Mouse (Mus musculus): ENCODE measurements around the gene Pdzk1ip1.

Gene Pdzk1ip1

DNA sequence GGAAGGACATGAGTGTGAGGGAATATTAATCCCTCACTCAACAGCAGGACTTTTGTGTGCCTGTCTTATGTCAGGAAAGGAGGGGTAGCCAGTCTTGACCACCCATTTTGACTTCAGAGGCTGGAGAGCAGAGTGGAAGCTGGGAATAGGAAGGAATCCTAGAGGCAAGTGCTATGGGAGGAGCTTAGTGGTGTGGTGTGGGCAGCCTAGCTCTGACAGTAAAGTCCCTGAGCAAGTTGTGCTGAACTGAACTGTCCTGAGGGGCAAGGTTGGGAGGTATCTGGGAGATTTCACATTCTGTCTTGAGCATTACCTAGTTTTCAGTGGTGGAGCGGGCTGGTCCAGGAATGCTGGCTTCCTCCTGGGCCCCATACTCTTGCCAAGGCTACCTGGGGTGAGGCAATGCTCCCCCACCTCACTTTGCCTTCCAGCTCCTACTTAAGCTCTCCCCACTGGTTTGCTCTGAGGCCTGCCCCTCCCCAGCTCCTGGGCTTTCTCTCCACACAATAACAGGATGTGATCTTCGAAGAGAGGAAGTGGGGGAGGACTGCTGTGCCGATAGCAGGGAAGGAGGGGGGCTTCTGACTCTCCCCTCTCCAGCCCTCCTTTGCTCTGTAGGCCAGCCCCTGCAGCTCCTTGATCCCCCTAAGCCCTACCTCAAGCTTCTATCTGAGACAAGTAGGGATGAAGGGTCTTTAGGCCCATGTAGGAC is 13.1 kb upstream of the Pdzk1ip1 start:
- peak; percentile 50 for DNase-seq (ENCODE audit: low read depth, low spot score)

DNA sequence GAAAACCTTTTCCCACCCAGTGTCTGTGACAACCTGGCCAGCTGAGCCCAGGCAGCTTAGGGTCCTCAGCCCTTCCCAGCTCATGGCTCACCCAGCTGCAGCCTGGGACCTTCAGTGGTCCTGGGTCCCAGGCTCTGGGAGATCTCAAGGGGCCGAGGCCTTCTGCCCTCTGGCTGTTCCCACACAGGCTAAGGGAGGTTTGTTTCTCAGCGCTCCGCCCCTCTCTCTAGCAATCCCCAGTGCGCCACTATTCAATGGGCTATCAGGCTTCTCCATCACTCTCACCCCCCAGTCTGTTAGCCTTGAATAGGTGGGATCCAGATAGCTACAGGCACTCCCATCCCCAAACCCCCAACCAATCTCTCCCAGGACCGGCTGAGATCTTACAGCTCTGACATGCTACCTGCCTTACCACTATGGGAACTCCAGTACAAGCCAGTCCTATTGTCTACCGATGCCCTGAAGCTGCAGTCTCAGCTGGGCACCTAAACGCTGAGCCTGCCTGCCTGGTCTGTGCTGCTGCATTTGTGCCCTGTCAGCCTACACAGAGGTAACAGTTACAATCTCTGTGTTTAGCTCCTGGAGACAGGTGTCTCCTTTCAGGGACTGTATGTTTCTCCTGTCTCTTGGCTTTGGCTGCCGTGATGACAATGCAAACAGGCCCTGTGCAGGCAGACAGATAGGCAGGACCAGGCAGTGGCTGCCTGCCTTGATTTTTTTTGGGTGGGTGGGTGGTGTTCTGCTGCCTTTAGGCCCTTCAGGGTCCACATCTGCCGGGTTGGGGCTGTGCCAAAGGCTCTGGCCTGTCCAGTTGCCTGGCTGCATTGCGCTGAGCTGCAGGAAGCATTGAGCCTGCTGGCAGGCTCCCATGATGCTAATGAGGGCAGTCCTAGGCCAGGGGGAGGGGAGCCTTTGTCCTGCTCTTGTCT is 9.4 kb upstream of the Pdzk1ip1 start:
- no peak for DNase-seq (ENCODE audit: low read depth, low spot score)

- no peak for DNase-seq (ENCODE audit: low read depth, low spot score)
These were observed 8.6 kb upstream of the Pdzk1ip1 start for GRCm38 (mm10) chr4:115079821-115080349.

GRCm38 (mm10) chr4:115083031-115083430 is 5.5 kb upstream of the Pdzk1ip1 start:
- no peak for DNase-seq (ENCODE audit: low read depth, low spot score)

DNA sequence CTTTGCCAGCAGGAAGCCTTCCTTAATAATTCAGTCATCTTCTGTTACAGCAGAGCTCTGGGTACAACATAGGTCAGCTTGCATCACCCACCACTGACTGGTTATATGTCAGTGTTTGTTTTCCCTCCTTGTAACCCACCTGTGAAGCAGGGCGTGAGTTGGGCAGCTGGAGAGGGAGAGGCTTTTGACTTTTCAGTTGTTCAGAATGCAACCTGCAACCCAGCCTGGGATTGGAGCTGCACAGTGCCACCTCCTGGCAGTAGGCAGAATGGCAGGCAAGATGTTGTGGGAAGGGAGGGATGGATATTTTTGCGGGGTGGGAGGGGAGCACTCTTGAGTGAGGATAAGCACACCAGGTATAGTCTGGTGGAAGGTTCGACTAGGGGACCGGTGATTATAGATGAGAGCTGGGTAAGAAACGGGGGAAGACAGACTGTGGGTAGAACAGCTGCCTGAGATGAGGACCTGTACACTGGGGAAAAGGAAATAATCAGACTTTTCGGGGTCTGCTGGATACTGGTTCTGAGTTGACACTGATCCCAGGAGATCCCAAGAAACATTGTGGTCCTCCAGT is 2.9 kb upstream of the Pdzk1ip1 start:
- peak; percentile 53 for DNase-seq (ENCODE audit: low read depth, low spot score)

- no peak for DNase-seq (ENCODE audit: low read depth, low spot score)
These were observed 2.3 kb upstream of the Pdzk1ip1 start for GRCm38 (mm10) chr4:115086257-115086656.

GRCm38 (mm10) chr4:115086763-115087415 is 1.6 kb upstream of the Pdzk1ip1 start:
- DNase-seq (ENCODE audit: low read depth, low spot score): no peak

DNA sequence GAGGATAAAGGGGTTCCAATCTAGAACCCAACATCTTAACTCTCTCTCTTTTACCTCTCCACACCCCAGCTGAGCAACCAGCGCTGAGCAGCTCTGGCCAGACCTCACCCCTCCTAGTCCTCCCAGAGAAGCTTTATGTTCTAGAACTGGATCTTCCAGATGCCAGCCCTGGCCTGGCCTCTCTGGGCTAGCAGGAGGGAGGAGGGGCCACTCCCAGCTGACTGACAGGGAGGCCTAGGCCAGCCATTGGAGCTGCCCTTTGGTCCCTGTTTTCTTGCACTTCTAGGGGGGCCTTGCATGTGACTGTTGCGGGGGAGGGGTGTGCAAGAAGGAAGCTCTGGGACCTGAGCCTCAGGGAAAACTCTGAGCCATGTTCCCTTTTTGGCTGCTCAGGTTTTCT is 2.1 kb downstream of the Pdzk1ip1 start:
- no peak for DNase-seq (ENCODE audit: low read depth, low spot score)

DNA sequence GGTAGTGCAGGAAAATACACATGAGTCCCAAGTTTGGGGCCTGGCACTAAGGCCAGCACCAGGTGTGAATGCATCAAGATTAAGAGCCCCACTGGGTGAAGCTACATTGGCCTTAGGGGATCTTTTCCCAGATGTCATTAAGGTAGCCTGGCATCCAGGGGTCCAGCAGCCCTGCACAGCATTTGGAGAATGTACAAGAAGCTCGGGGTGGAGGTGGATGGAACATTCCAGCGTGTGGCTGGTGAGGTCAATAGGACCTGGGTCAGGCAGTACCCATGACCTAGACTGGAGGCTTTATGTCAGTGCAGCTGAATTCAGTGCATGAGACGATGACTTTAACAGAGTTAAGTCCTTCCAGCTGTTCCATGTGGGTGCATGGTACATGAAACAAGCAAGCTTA is 3.3 kb downstream of the Pdzk1ip1 start:
- no peak for DNase-seq (ENCODE audit: low read depth, low spot score)

DNA sequence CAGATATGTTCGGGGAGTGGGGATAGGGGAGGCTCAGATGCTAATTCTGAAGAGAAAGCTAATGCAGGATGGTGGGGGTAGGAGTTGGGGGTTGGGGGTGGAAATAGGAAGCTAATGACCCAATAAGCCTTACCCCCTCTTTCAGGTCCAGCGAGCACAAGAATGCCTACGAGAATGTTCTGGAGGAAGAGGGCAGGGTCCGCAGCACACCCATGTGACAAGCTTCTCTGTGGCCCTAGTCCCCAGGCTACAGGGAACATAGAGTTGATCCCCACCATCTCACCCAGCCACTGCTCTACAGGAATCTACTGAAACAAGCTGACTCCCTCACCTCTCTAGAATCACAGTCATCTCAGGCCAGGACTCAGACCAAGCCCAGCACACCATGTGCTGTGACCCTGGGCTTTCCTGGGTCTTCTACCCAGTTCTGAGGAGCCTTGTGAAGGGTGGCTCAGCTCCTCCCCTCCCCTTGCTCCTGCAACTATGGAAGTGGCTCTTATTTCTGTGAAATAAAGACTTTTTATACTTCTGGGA is 4.9 kb downstream of the Pdzk1ip1 start:
- DNase-seq (ENCODE audit: low read depth, low spot score): no peak

- no peak for DNase-seq (ENCODE audit: low read depth, low spot score)
These were observed 5.5 kb downstream of the Pdzk1ip1 start for GRCm38 (mm10) chr4:115094056-115094455.

- DNase-seq (ENCODE audit: low read depth, low spot score): no peak
These were observed 7.3 kb downstream of the Pdzk1ip1 start for GRCm38 (mm10) chr4:115095671-115096434.

DNA sequence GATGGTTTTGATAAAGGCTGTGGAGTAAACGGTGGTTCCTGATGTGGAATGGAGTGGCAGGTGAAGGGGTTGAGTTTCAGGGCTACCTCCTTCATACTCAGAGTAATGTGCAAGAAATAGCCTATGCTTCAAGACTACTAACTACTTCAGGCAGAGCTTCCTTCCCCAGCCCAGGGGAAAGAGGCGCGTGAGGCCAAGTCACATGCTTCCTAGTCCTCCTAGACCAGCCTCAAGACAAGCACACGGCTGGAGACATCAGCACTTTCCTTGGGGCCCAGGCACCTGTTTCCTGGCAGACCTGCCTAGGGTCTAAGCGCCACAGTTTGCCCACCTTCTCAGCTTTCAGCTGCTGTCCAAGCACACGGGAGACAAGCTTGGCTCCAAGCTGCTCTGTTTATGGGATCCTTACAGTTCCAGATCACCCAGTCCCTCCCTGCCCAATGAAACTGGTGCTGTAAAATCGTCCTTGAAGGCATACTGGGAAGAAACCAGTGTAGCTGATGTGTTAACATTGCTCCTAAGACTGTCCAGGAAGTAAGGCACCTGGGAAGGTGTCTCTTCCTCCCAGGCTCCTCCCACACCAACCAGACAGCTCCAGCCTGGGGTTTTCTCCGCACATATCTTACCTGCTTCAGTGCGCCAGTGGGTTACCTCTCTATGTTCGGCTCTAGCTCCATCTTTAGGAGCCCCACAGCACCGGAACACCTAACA is 8.1 kb downstream of the Pdzk1ip1 start:
- no peak for DNase-seq (ENCODE audit: low read depth, low spot score)

DNA sequence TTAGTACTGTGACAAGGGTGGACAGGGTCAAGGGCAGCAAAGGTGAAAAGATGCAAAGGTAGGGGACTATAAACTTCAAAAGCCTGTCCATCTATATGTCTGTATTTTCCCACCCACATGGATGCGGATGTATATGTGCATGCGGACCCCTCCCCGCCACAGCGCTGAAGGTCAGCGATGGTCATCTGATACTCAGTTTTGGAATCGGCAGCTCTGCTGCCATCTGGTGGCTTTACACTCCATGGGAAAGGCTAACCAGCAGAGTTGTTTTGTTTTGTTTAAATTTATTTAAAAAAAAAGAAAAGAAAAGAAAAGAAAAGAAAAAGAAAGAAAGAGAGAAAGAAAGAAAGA is 8.6 kb downstream of the Pdzk1ip1 start:
- no peak for DNase-seq (ENCODE audit: low read depth, low spot score)

- peak; percentile 49 for DNase-seq (ENCODE audit: low read depth, low spot score)
These were observed 13.2 kb downstream of the Pdzk1ip1 start for GRCm38 (mm10) chr4:115101682-115102081.

- DNase-seq (ENCODE audit: low read depth, low spot score): no peak
These were observed 15.0 kb downstream of the Pdzk1ip1 start for GRCm38 (mm10) chr4:115103510-115103909.

GRCm38 (mm10) chr4:115111167-115111566 is 22.7 kb downstream of the Pdzk1ip1 start:
- no peak for DNase-seq (ENCODE audit: low read depth, low spot score)

GRCm38 (mm10) chr4:115113266-115113665 is 24.8 kb downstream of the Pdzk1ip1 start:
- DNase-seq (ENCODE audit: low read depth, low spot score): no peak

GRCm38 (mm10) chr4:115119642-115120041 is 31.1 kb downstream of the Pdzk1ip1 start:
- no peak for DNase-seq (ENCODE audit: low read depth, low spot score)

DNA sequence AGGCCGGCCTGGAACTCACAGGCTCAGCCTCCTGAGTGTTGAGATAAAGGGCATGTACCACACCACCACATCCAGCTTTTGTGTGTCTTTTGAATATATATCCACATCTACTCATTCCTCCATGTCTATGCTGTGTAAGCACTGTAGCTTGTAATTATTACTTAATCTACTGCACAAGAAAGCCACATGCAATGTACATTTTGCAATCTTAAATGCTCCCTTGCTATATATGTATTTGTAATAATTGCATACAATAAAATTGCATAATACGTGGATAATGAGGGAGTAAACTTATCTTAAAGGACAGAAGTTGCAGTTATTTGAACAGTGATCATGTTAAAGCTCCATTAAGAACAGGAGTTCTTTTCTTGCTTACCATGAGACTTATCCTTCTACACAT is 32.7 kb downstream of the Pdzk1ip1 start:
- DNase-seq (ENCODE audit: low read depth, low spot score): no peak
